Mouse (Mus musculus) MEL (cell line): Measurements from ENCODE around the gene Defb36. TPM values are rescaled to one million over a fixed set of nuclear protein-coding genes. Genes with fewer than 3 reads are reported as not detected.

ENCODE experiments used
- DNase-seq: peaks from one replicate; pipeline ENCODE4 v3.0.0; 2011; ENCODE audit warnings: low read depth, low spot score
- H3K27ac ChIP-seq: 2 replicates; pipeline ENCODE4 v1.5.1; 2012; ENCODE audit warnings: low read depth, mild to moderate bottlenecking, control low read depth, low read length, moderate library complexity; ENCODE audit not compliant: control insufficient read depth
- H3K27me3 ChIP-seq, 2 experiments: fragments of 150-350 bp in 1 of 2; sonication (generic) in 1 of 2; 2 replicates each; pipeline ENCODE4 v1.6.1; 2012; ENCODE audit warnings: low read length in 2 of 2, mild to moderate bottlenecking in 2 of 2, improper control_type of control experiment in 1 of 2, moderate library complexity in 1 of 2; ENCODE audit not compliant: insufficient read depth in 2 of 2, control insufficient read depth in 1 of 2
- H3K36me3 ChIP-seq, 2 experiments: 2 replicates each; pipeline ENCODE4 v1.6.1; 2012 to 2014; ENCODE audit warnings: low read length in 2 of 2, improper control_type of control experiment in 1 of 2, inconsistent platforms in 1 of 2, mild to moderate bottlenecking in 1 of 2; ENCODE audit not compliant: insufficient read depth in 2 of 2, control insufficient read depth in 1 of 2
- H3K4me1 ChIP-seq, 2 experiments: fragments of 150-350 bp in 1 of 2; sonication (generic) in 1 of 2; 2 replicates each; pipeline ENCODE4 v1.6.1; 2012; ENCODE audit warnings: low read length in 2 of 2, improper control_type of control experiment in 1 of 2, mild to moderate bottlenecking in 1 of 2; ENCODE audit not compliant: insufficient read depth in 2 of 2, control insufficient read depth in 1 of 2
- H3K4me3 ChIP-seq, 2 experiments: fragments of 150-350 bp in 1 of 2; sonication (generic) in 1 of 2; 2 replicates each; pipeline ENCODE4 v1.5.1; 2012; ENCODE audit warnings: low read depth in 2 of 2, low read length in 2 of 2, mild to moderate bottlenecking in 2 of 2, moderate library complexity in 2 of 2, control low read depth in 1 of 2, improper control_type of control experiment in 1 of 2; ENCODE audit not compliant: control insufficient read depth in 1 of 2, insufficient read depth in 1 of 2
- H3K79me2 ChIP-seq: 2 replicates; pipeline ENCODE4 v1.6.1; 2012; ENCODE audit warnings: mild to moderate bottlenecking, low read length, moderate library complexity; ENCODE audit not compliant: control insufficient read depth, poor library complexity, insufficient read depth
- H3K9ac ChIP-seq: 2 replicates; pipeline ENCODE4 v1.6.1; 2012; ENCODE audit warnings: low read depth, mild to moderate bottlenecking, control low read depth, low read length, moderate library complexity; ENCODE audit not compliant: control insufficient read depth, poor library complexity, severe bottlenecking
- H3K9me3 ChIP-seq: fragments of 150-350 bp; sonication (generic); replicated peaks from 2 replicates; pipeline ENCODE4 v1.6.1; 2012; ENCODE audit warnings: mild to moderate bottlenecking, low read length, improper control_type of control experiment, moderate library complexity; ENCODE audit not compliant: insufficient read depth
- CHD2 ChIP-seq: IDR thresholded peaks from 2 replicates; pipeline ENCODE4 v1.6.1; 2011; ENCODE audit warnings: low read length, improper control_type of control experiment
- E2F4 ChIP-seq: IDR thresholded peaks from 2 replicates; pipeline ENCODE4 v1.6.1; 2011; ENCODE audit warnings: low read depth, low read length, improper control_type of control experiment, borderline replicate concordance
- ELF1 ChIP-seq: IDR thresholded peaks from 2 replicates; pipeline ENCODE4 v1.6.1; 2014; ENCODE audit warnings: low read depth, mild to moderate bottlenecking, inconsistent platforms, low read length, improper control_type of control experiment, moderate library complexity
- GABPA ChIP-seq: IDR thresholded peaks from 2 replicates; pipeline ENCODE4 v1.6.1; 2012; ENCODE audit warnings: low read depth, mild to moderate bottlenecking, inconsistent platforms, low read length, improper control_type of control experiment, moderate library complexity
- HCFC1 ChIP-seq: IDR thresholded peaks from 2 replicates; pipeline ENCODE4 v1.6.1; 2012; ENCODE audit warnings: low read depth, mild to moderate bottlenecking, inconsistent platforms, low read length, improper control_type of control experiment, moderate library complexity
- JUND ChIP-seq: IDR thresholded peaks from 2 replicates; pipeline ENCODE4 v1.6.1; 2011; ENCODE audit warnings: low read depth, mild to moderate bottlenecking, improper control_type of control experiment, low read length
- KAT2A ChIP-seq: conservative IDR thresholded peaks from 2 replicates; pipeline ENCODE4 v1.6.1; 2012; ENCODE audit warnings: low read depth, low read length, improper control_type of control experiment, inconsistent platforms
- MAFK ChIP-seq: IDR thresholded peaks from 2 replicates; pipeline ENCODE4 v1.6.1; 2011; ENCODE audit warnings: low read depth, mild to moderate bottlenecking, low read length, improper control_type of control experiment, borderline replicate concordance
- MAX ChIP-seq: IDR thresholded peaks from 2 replicates; pipeline ENCODE4 v1.6.1; 2011; ENCODE audit warnings: low read length, improper control_type of control experiment
- MEF2A ChIP-seq: IDR thresholded peaks from 2 replicates; pipeline ENCODE4 v1.6.1; 2014; ENCODE audit warnings: low read depth, mild to moderate bottlenecking, inconsistent platforms, low read length, improper control_type of control experiment; ENCODE audit not compliant: poor library complexity, insufficient replicate concordance, severe bottlenecking; ENCODE audit errors: extremely low read depth
- MYB ChIP-seq: IDR thresholded peaks from 2 replicates; pipeline ENCODE4 v1.6.1; 2011; ENCODE audit warnings: mild to moderate bottlenecking, low read depth, low read length, improper control_type of control experiment
- MYC ChIP-seq: IDR thresholded peaks from 2 replicates; pipeline ENCODE4 v1.6.1; 2011; ENCODE audit warnings: low read depth, mild to moderate bottlenecking, low read length, improper control_type of control experiment, moderate library complexity
- NELFE ChIP-seq: IDR thresholded peaks from 2 replicates; pipeline ENCODE4 v1.6.1; 2011; ENCODE audit warnings: low read depth, low read length, improper control_type of control experiment
- POLR2AphosphoS5 ChIP-seq: IDR thresholded peaks from 2 replicates; pipeline ENCODE4 v1.6.1; 2012; ENCODE audit warnings: low read depth, borderline replicate concordance, mild to moderate bottlenecking, inconsistent platforms, low read length, moderate library complexity, mixed read lengths
- RCOR1 ChIP-seq: IDR thresholded peaks from 2 replicates; pipeline ENCODE4 v1.6.1; 2012; ENCODE audit warnings: low read depth, mild to moderate bottlenecking, inconsistent platforms, low read length, improper control_type of control experiment
- SIN3A ChIP-seq: IDR thresholded peaks from 2 replicates; pipeline ENCODE4 v1.6.1; 2012; ENCODE audit warnings: low read length, improper control_type of control experiment, inconsistent platforms
- TAL1 ChIP-seq: IDR thresholded peaks from 2 replicates; pipeline ENCODE4 v1.6.1; 2012; ENCODE audit warnings: mild to moderate bottlenecking, inconsistent platforms, low read length, moderate library complexity, mixed read lengths
- TBP ChIP-seq: IDR thresholded peaks from 2 replicates; pipeline ENCODE4 v1.8.0; 2011; ENCODE audit warnings: low read depth, low read length, improper control_type of control experiment
- USF1 ChIP-seq: IDR thresholded peaks from 2 replicates; pipeline ENCODE4 v1.6.1; 2014; ENCODE audit warnings: low read depth, mild to moderate bottlenecking, inconsistent platforms, low read length, improper control_type of control experiment, moderate library complexity
- USF2 ChIP-seq, 2 experiments: IDR thresholded peaks; 2 replicates each; pipeline ENCODE4 v1.6.1; 2011 to 2012; ENCODE audit warnings: improper control_type of control experiment in 2 of 2, low read length in 2 of 2, borderline replicate concordance in 1 of 2, inconsistent platforms in 1 of 2, low read depth in 1 of 2, mild to moderate bottlenecking in 1 of 2; ENCODE audit not compliant: insufficient read depth in 1 of 2
- ZNF384 ChIP-seq: IDR thresholded peaks from 2 replicates; pipeline ENCODE4 v1.6.1; 2012; ENCODE audit warnings: low read depth, mild to moderate bottlenecking, inconsistent platforms, low read length, improper control_type of control experiment
- polyA plus RNA-seq, 2 experiments: library from polyadenylated mRNA; stranded (reverse) in 1 of 2; unstranded in 1 of 2; fragments of >175 nt in 1 of 2; fragments of >200 nt in 1 of 2; gene quantifications; 2 replicates each; pipeline versions ENCODE4 v1.2.1 to v1.2.4; 2012; ENCODE audit warnings: low replicate concordance in 2 of 2, low read depth in 1 of 2; ENCODE audit not compliant: insufficient read length in 2 of 2, insufficient read depth in 1 of 2, missing spikeins in 1 of 2
- total RNA-seq: library from RNA; depleted of rRNA; stranded (reverse); fragments of 300-350 nt; gene quantifications from 2 replicates; pipeline ENCODE4 v1.2.3, GENCODE M21; 2012

The Defb36 gene
- total and polyA plus RNA-seq, 3 experiments = not detected

DNA sequence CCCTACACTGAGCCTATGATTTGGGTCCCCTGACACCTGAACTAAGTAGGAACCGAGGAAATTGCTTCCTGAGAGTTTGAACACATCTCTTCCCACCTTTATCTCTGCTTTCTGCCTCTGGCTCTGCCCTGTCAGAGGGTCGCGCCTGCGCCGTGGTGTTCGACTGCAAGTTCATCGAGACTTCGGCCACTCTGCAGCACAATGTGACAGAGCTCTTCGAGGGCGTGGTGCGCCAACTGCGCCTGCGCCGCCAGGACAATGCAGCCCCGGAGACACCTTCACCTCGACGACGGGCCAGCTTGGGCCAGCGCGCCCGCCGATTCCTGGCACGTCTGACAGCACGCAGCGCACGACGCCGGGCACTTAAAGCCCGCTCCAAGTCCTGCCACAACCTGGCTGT is 30.2 kb downstream of the Defb36 start:
- Histone ChIP-seq H3K27me3 (peaks cover 2 to 9% of the 10 kb centered on the region in 2 experiments; a peak in 3 of 4 replicates), H3K36me3 (no peaks in the 10 kb centered on the region)

GRCm38 (mm10) chr2:152636246-152637005 is 32.3 kb downstream of the Defb36 start:
- Histone ChIP-seq H3K36me3 (no peaks in the 10 kb centered on the region), H3K9me3 (no peaks in the 10 kb centered on the region), H3K4me3 (no peak overlapping the region), H3K4me1 (no peaks in the 10 kb centered on the region), H3K27ac (no peak overlapping the region), H3K79me2 (no peaks in the 10 kb centered on the region), H3K9ac (no peak overlapping the region), H3K27me3 (peaks cover 2 to 6% of the 10 kb centered on the region in 2 experiments; a peak in 3 of 4 replicates)
- TF ChIP-seq SIN3A = no peak
- TF ChIP-seq MYB = no peak
- TF ChIP-seq HCFC1 = no peak
- TF ChIP-seq MAX = no peak
- no peak for TF ChIP-seq TBP
- TF ChIP-seq MAFK = no peak
- no peak for TF ChIP-seq E2F4
- no peak for TF ChIP-seq KAT2A
- TF ChIP-seq JUND = no peak
- TF ChIP-seq MYC = no peak
- no peak for TF ChIP-seq MEF2A
- TF ChIP-seq NELFE = no peak
- TF ChIP-seq USF1 = no peak
- no peak for TF ChIP-seq RCOR1
- TF ChIP-seq CHD2 = no peak
- TF ChIP-seq USF2 (IDR thresholded peaks at IDR 0.05; ENCODE audit: borderline replicate concordance in 1 of 2, insufficient read depth in 1 of 2, low read depth in 1 of 2, low read length in 2 of 2) = no peak
- no peak for TF ChIP-seq ELF1
- DNase-seq = no peak

More for the DNA sequence above, 30.2 kb downstream of the Defb36 start:
- no peaks in the 10 kb centered on the region for H3K4me1 ChIP-seq
- H3K79me2 ChIP-seq = no peaks in the 10 kb centered on the region
- DNase-seq = no peak
- no peak overlapping the region for H3K4me3 ChIP-seq
- no peaks in the 10 kb centered on the region for H3K9me3 ChIP-seq
- H3K27ac ChIP-seq = no peak overlapping the region
- H3K9ac ChIP-seq = no peak overlapping the region
- TF ChIP-seq USF2 (IDR thresholded peaks at IDR 0.05; ENCODE audit: borderline replicate concordance in 1 of 2, insufficient read depth in 1 of 2, low read depth in 1 of 2, low read length in 2 of 2) = no peak
- no peak for TF ChIP-seq ZNF384
- TF ChIP-seq GABPA = no peak
- TF ChIP-seq MEF2A = no peak
- no peak for TF ChIP-seq POLR2AphosphoS5
- TF ChIP-seq TAL1 = no peak
- TF ChIP-seq, all 39 proteins: peak for 0
